In genomic region chr19:7066828-7067342, GRCm38 (mm10) we compare ENCODE assay signal across 9 mouse cellular contexts. TPM values are rescaled to one million over a fixed set of nuclear protein-coding genes. Genes with fewer than 3 reads are reported as not detected.
DNase-seq lines count a peak whose midpoint lies in the region; ATAC-seq lines count a peak whose summit lies in the region.
"Had no signal": no experiment of that assay in that cellular context is flagged by ENCODE, and none has a peak within 500 bp of the region (broad histone marks: within the 10 kb centered on the region; RNA-seq: fewer than 3 reads in every experiment).

No protein-coding gene starts in this region.

- WGBS in hindbrain, embryonic 12.5 days, result 40% methylated on average over 7 of the region's 8 CpGs
- WGBS in hindbrain, embryonic 14.5 days, result 36% methylated on average over 7 of the region's 8 CpGs
- 33% methylated on average over 8 of the region's 8 CpGs for WGBS in limb, embryonic 13.5 days

- H3K27me3 ChIP-seq in hindbrain, embryonic 12.5 days, result peaks cover 32% of the 10 kb centered on the region
- no peaks in the 10 kb centered on the region; the same call in 1 of the 2 replicates for H3K27me3 ChIP-seq in hindbrain, embryonic 14.5 days (ENCODE audit: control insufficient read depth, insufficient read depth, low read length)
- peaks cover 31% of the 10 kb centered on the region for H3K27me3 ChIP-seq in limb, embryonic 13.5 days

- H3K9me3 ChIP-seq in hindbrain, embryonic 12.5 days (replicated peaks), result no peaks in the 10 kb centered on the region
- no peaks in the 10 kb centered on the region for H3K9me3 ChIP-seq in hindbrain, embryonic 14.5 days (ENCODE audit: control insufficient read depth, low read length)
- no peaks in the 10 kb centered on the region for H3K9me3 ChIP-seq in limb, embryonic 13.5 days

- no peak for ATAC-seq in hindbrain, embryonic 12.5 days (ENCODE audit: low FRiP score)
- ATAC-seq in hindbrain, embryonic 14.5 days (ENCODE audit: low FRiP score), result no peak
- no peak for ATAC-seq in limb, embryonic 13.5 days (ENCODE audit: low FRiP score, low read depth)

- peak overlapping the region; percentile 48; the same call in 1 of the 2 replicates for H3K27ac ChIP-seq in hindbrain, embryonic 12.5 days
- H3K27ac ChIP-seq in hindbrain, embryonic 14.5 days, result no peak overlapping the region
- no peak overlapping the region for H3K27ac ChIP-seq in limb, embryonic 13.5 days

- H3K36me3 ChIP-seq in hindbrain, embryonic 12.5 days, result no peaks in the 10 kb centered on the region
- H3K36me3 ChIP-seq in hindbrain, embryonic 14.5 days (replicated peaks; ENCODE audit: control insufficient read depth, insufficient read depth), result no peaks in the 10 kb centered on the region
- H3K36me3 ChIP-seq in limb, embryonic 13.5 days, result no peaks in the 10 kb centered on the region

- 0 out of 2 replicates have a peak overlapping the region, but pooled peaks have one; percentile 17 for H3K4me2 ChIP-seq in hindbrain, embryonic 12.5 days (replicated peaks)
- no peak overlapping the region for H3K4me2 ChIP-seq in hindbrain, embryonic 14.5 days (replicated peaks)
- H3K4me2 ChIP-seq in limb, embryonic 13.5 days (replicated peaks), result peak overlapping the region; percentile 16; the same call in 1 of the 2 replicates

- H3K9ac ChIP-seq in hindbrain, embryonic 12.5 days, result no peak overlapping the region
- H3K9ac ChIP-seq in hindbrain, embryonic 14.5 days, result no peak overlapping the region
- H3K9ac ChIP-seq in limb, embryonic 13.5 days, result peak overlapping the region; percentile 45; the same call in 1 of the 2 replicates

- intact Hi-C loops in left cerebral cortex, postnatal 4 days (cut with DNase I), result loop anchor here (5.0 to 10.0 kb wide), 3 partner anchors 95 to 278 kb away; partner anchors contain the start of gene Mark2

- H3K4me1 ChIP-seq in hindbrain, embryonic 12.5 days, result peaks cover 59% of the 10 kb centered on the region
- peaks cover 49% of the 10 kb centered on the region for H3K4me1 ChIP-seq in hindbrain, embryonic 14.5 days (replicated peaks; ENCODE audit: control insufficient read depth, insufficient read depth, low read length)
- peaks cover 59% of the 10 kb centered on the region for H3K4me1 ChIP-seq in limb, embryonic 13.5 days

- DNase-seq in hindbrain, embryonic 14.5 days (ENCODE audit: low spot score), result no peak
- DNase-seq in thymus, postnatal 0 days (ENCODE audit: low spot score), result peak; percentile 44
- DNase-seq in thymus, adult 18-20 months, result no peak
- DNase-seq in cerebellum, adult 8-10 months, result no peak
- DNase-seq in left cerebral cortex, postnatal 4 days, result no peak
- DNase-seq in gastrocnemius, postnatal 25 days, result no peak
- DNase-seq: adrenal gland, postnatal 25 days had no signal

- no peak overlapping the region for H3K4me3 ChIP-seq in hindbrain, embryonic 12.5 days
- no peak overlapping the region for H3K4me3 ChIP-seq in hindbrain, embryonic 14.5 days (replicated peaks; ENCODE audit: low read length)
- no peak overlapping the region for H3K4me3 ChIP-seq in limb, embryonic 13.5 days

RNA-seq across cellular contexts. Expression of gene Macrod1, which starts 10.3 kb away (rescaled TPM):
- 5.6 TPM in 2 replicates for polyA plus RNA-seq in hindbrain, embryonic 12.5 days (2016; fragmentation: Nextera tagmentation; extraction: Ambion mirVana)
- polyA plus RNA-seq in hindbrain, embryonic 14.5 days (2014; fragmentation: Nextera tagmentation; extraction: Ambion mirVana), result 5.2 and 6.9 TPM in 2 replicates
- polyA plus RNA-seq in thymus, postnatal 0 days (2015; fragmentation: Nextera tagmentation; extraction: Ambion mirVana), result 15.3 and 16.6 TPM in 2 replicates
- polyA plus RNA-seq in limb, embryonic 13.5 days (2015; fragmentation: Nextera tagmentation; extraction: Ambion mirVana), result 12.3 and 13.3 TPM in 2 replicates
- total RNA-seq in left cerebral cortex, postnatal 4 days (2021), result 1 to 10 TPM; 5.5 to 6.3 TPM
- total RNA-seq in gastrocnemius, postnatal 25 days (2021), result 100 to 1,000 TPM; 227 to 252 TPM

RNA-seq across cellular contexts. Expression of gene Stip1, which starts 27.1 kb away (rescaled TPM):
- polyA plus RNA-seq in hindbrain, embryonic 12.5 days (2016; fragmentation: Nextera tagmentation; extraction: Ambion mirVana), result 267 and 269 TPM in 2 replicates
- 204 and 230 TPM in 2 replicates for polyA plus RNA-seq in hindbrain, embryonic 14.5 days (2014; fragmentation: Nextera tagmentation; extraction: Ambion mirVana)
- polyA plus RNA-seq in thymus, postnatal 0 days (2015; fragmentation: Nextera tagmentation; extraction: Ambion mirVana), result 149 and 196 TPM in 2 replicates
- 241 and 278 TPM in 2 replicates for polyA plus RNA-seq in limb, embryonic 13.5 days (2015; fragmentation: Nextera tagmentation; extraction: Ambion mirVana)
- total RNA-seq in left cerebral cortex, postnatal 4 days (2021), result 100 to 1,000 TPM; 127 to 130 TPM
- total RNA-seq in gastrocnemius, postnatal 25 days (2021), result 10 to 100 TPM; 86.5 to 95.6 TPM

RNA-seq across cellular contexts. Expression of gene Flrt1, which starts 38.6 kb away (rescaled TPM):
- 5.5 and 6.6 TPM in 2 replicates for polyA plus RNA-seq in hindbrain, embryonic 12.5 days (2016; fragmentation: Nextera tagmentation; extraction: Ambion mirVana)
- polyA plus RNA-seq in hindbrain, embryonic 14.5 days (2014; fragmentation: Nextera tagmentation; extraction: Ambion mirVana), result 8.7 and 9.5 TPM in 2 replicates
- polyA plus RNA-seq in thymus, postnatal 0 days (2015; fragmentation: Nextera tagmentation; extraction: Ambion mirVana), result 1.3 and 1.5 TPM in 2 replicates
- 7.7 and 8.1 TPM in 2 replicates for polyA plus RNA-seq in limb, embryonic 13.5 days (2015; fragmentation: Nextera tagmentation; extraction: Ambion mirVana)
- total RNA-seq in left cerebral cortex, postnatal 4 days (2021), result 10 to 100 TPM; 22.4 to 23.5 TPM
- total RNA-seq in gastrocnemius, postnatal 25 days (2021), result under 1 TPM; 0.31 to 0.35 TPM

RNA-seq across cellular contexts. Expression of gene Fermt3, which starts 47.6 kb away (rescaled TPM):
- polyA plus RNA-seq in hindbrain, embryonic 12.5 days (2016; fragmentation: Nextera tagmentation; extraction: Ambion mirVana), result 6.3 and 6.5 TPM in 2 replicates
- polyA plus RNA-seq in hindbrain, embryonic 14.5 days (2014; fragmentation: Nextera tagmentation; extraction: Ambion mirVana), result 3.1 and 3.8 TPM in 2 replicates
- polyA plus RNA-seq in thymus, postnatal 0 days (2015; fragmentation: Nextera tagmentation; extraction: Ambion mirVana), result 217 and 226 TPM in 2 replicates
- polyA plus RNA-seq in limb, embryonic 13.5 days (2015; fragmentation: Nextera tagmentation; extraction: Ambion mirVana), result 7.6 and 8.4 TPM in 2 replicates
- total RNA-seq in left cerebral cortex, postnatal 4 days (2021), result 1 to 10 TPM; 3.2 to 3.4 TPM
- total RNA-seq in gastrocnemius, postnatal 25 days (2021), result 1 to 10 TPM in 1 of 2 experiments, under 1 TPM in 1; 0.84 to 1.2 TPM
